ENCODE assay signal across 16 mouse cellular contexts in genomic region chr2:33210841-33211240, GRCm38 (mm10). TPM values are rescaled to one million over a fixed set of nuclear protein-coding genes. Genes with fewer than 3 reads are reported as not detected.
A peak's percentile ranks its signal among the peaks of the same experiment; 100 is the strongest.
DNase-seq lines count a peak whose midpoint lies in the region; ATAC-seq and TF ChIP-seq lines count a peak whose summit lies in the region.
"Had no signal": no experiment of that assay in that cellular context is flagged by ENCODE, and none has a peak within 500 bp of the region (broad histone marks: within the 10 kb centered on the region; RNA-seq: fewer than 3 reads in every experiment).

No protein-coding gene starts in this region.

- no peak overlapping the region for H3K4me2 ChIP-seq in kidney, embryonic 14.5 days (replicated peaks; ENCODE audit: low read depth, low read length)
- no peak overlapping the region for H3K4me2 ChIP-seq in liver, postnatal 0 days (ENCODE audit: low read depth, low read length)
- H3K4me2 ChIP-seq in forebrain, embryonic 16.5 days (ENCODE audit: low read length): no peak overlapping the region
- H3K4me2 ChIP-seq: embryonic facial prominence, embryonic 13.5 days; heart, embryonic 15.5 days; hindbrain, embryonic 14.5 days; lung, embryonic 15.5 days; neural tube, embryonic 13.5 days had no signal

- no peak for TF ChIP-seq EP300 in liver, postnatal 0 days (IDR thresholded peaks at IDR 0.05; ENCODE audit: low read depth)

- H3K36me3 ChIP-seq in kidney, adult 2 months (ENCODE audit: control insufficient read depth, insufficient read depth, low read length): no peaks in the 10 kb centered on the region
- H3K36me3 ChIP-seq in kidney, embryonic 14.5 days (ENCODE audit: control insufficient read depth, insufficient read depth, low read length): no peaks in the 10 kb centered on the region
- H3K36me3 ChIP-seq in liver, postnatal 0 days (replicated peaks; ENCODE audit: insufficient read depth, low read length): no peaks in the 10 kb centered on the region
- no peaks in the 10 kb centered on the region for H3K36me3 ChIP-seq in forebrain, embryonic 16.5 days (ENCODE audit: control insufficient read depth, insufficient read depth)
- H3K36me3 ChIP-seq: embryonic facial prominence, embryonic 13.5 days; heart, embryonic 15.5 days; lung, embryonic 15.5 days; neural tube, embryonic 13.5 days had no signal

- no peaks in the 10 kb centered on the region for H3K9me3 ChIP-seq in kidney, embryonic 14.5 days (ENCODE audit: control insufficient read depth, low read length)
- H3K9me3 ChIP-seq in liver, postnatal 0 days (ENCODE audit: low read length): no peaks in the 10 kb centered on the region
- no peaks in the 10 kb centered on the region for H3K9me3 ChIP-seq in forebrain, embryonic 16.5 days (ENCODE audit: control insufficient read depth, low read length)
- H3K9me3 ChIP-seq: embryonic facial prominence, embryonic 13.5 days; heart, embryonic 15.5 days; lung, embryonic 15.5 days; neural tube, embryonic 13.5 days had no signal

- no peak for TF ChIP-seq POLR2A in cerebellum, adult 2 months (IDR thresholded peaks at IDR 0.05; ENCODE audit: borderline replicate concordance, insufficient read depth, low read length)
- TF ChIP-seq POLR2A in kidney, adult 2 months (IDR thresholded peaks at IDR 0.05; ENCODE audit: low read depth, low read length): no peak

- 39% methylated on average over 2 of the region's 2 CpGs for WGBS in cerebellum, adult 2 months
- 53% methylated on average over 2 of the region's 2 CpGs for WGBS in kidney, adult 2 months
- 69% methylated on average over 2 of the region's 2 CpGs for WGBS in kidney, embryonic 14.5 days
- WGBS in liver, postnatal 0 days (ENCODE audit: insufficient replicate concordance): 61% methylated on average over 2 of the region's 2 CpGs
- 84% methylated on average over 2 of the region's 2 CpGs for whole genome bisulfite sequencing in forebrain, embryonic 16.5 days

- no peaks in the 10 kb centered on the region for H3K27me3 ChIP-seq in cerebellum, adult 2 months (ENCODE audit: control insufficient read depth, insufficient read depth, low read length)
- H3K27me3 ChIP-seq in kidney, adult 2 months (replicated peaks; ENCODE audit: control insufficient read depth, insufficient read depth, low read length): no peaks in the 10 kb centered on the region
- H3K27me3 ChIP-seq in kidney, embryonic 14.5 days (ENCODE audit: control insufficient read depth, insufficient read depth, low read length): no peaks in the 10 kb centered on the region
- H3K27me3 ChIP-seq in liver, postnatal 0 days (ENCODE audit: insufficient read depth, low read length): no peaks in the 10 kb centered on the region
- no peaks in the 10 kb centered on the region for H3K27me3 ChIP-seq in forebrain, embryonic 16.5 days (replicated peaks; ENCODE audit: control insufficient read depth, insufficient read depth, low read length)
- H3K27me3 ChIP-seq: embryonic facial prominence, embryonic 13.5 days; heart, embryonic 15.5 days; lung, embryonic 15.5 days; neural tube, embryonic 13.5 days had no signal

- no peak overlapping the region for H3K27ac ChIP-seq in cerebellum, adult 2 months (ENCODE audit: insufficient read depth, low read length)
- H3K27ac ChIP-seq in kidney, adult 2 months (ENCODE audit: insufficient read depth, low read depth, low read length): no peak overlapping the region
- H3K27ac ChIP-seq in kidney, embryonic 14.5 days (ENCODE audit: low read depth, low read length): no peak overlapping the region
- no peak overlapping the region for H3K27ac ChIP-seq in liver, postnatal 0 days (ENCODE audit: low read depth)
- H3K27ac ChIP-seq in forebrain, embryonic 16.5 days (ENCODE audit: low read length): no peak overlapping the region
- H3K27ac ChIP-seq: embryonic facial prominence, embryonic 13.5 days; heart, embryonic 15.5 days; hindbrain, embryonic 14.5 days; kidney, postnatal 0 days; lung, embryonic 15.5 days; neural tube, embryonic 13.5 days had no signal

- peaks cover 36% of the 10 kb centered on the region for H3K4me1 ChIP-seq in cerebellum, adult 2 months (ENCODE audit: control insufficient read depth, insufficient read depth, low read length)
- H3K4me1 ChIP-seq in kidney, adult 2 months (ENCODE audit: control insufficient read depth, insufficient read depth, low read length): peaks cover 19% of the 10 kb centered on the region
- peaks cover 25% of the 10 kb centered on the region for H3K4me1 ChIP-seq in kidney, embryonic 14.5 days (ENCODE audit: control insufficient read depth, insufficient read depth, low read length)
- peaks cover 8% of the 10 kb centered on the region; the same call in 1 of the 2 replicates for H3K4me1 ChIP-seq in liver, postnatal 0 days (ENCODE audit: insufficient read depth)
- H3K4me1 ChIP-seq in forebrain, embryonic 16.5 days (replicated peaks; ENCODE audit: control insufficient read depth, insufficient read depth, low read length): peaks cover 12% of the 10 kb centered on the region

- no peak for TF ChIP-seq CTCF in cerebellum, adult 2 months (IDR thresholded peaks at IDR 0.05; ENCODE audit: borderline replicate concordance, insufficient read depth, low read depth, low read length)
- TF ChIP-seq CTCF in kidney, adult 2 months (conservative IDR thresholded peaks at IDR 0.05; ENCODE audit: insufficient read depth, insufficient read length, low read depth, low read length): no peak
- TF ChIP-seq CTCF in liver, postnatal 0 days (IDR thresholded peaks at IDR 0.05; ENCODE audit: low read depth): no peak

- peak; percentile 38 for DNase-seq in cerebellum, adult 11-12 months
- no peak for DNase-seq in cerebellum, adult 2 months
- DNase-seq in kidney, adult 2 months: peak; percentile 88
- peak; percentile 39 to 65 for DNase-seq in kidney, postnatal 4 days
- peak; percentile 54 for DNase-seq in liver, postnatal 0 days
- no peak for DNase-seq in retina, embryonic 14.5 days (ENCODE audit: low spot score)
- DNase-seq: adrenal gland, postnatal 14 days; thymus, adult 2 months had no signal

- no peak for ATAC-seq in kidney, embryonic 14.5 days (ENCODE audit: low FRiP score, low TSS enrichment)
- ATAC-seq in liver, postnatal 0 days: peak; percentile 88
- no peak for ATAC-seq in forebrain, embryonic 16.5 days

- H3K4me3 ChIP-seq in cerebellum, adult 2 months (replicated peaks; ENCODE audit: insufficient read depth, low read depth, low read length): no peak overlapping the region
- no peak overlapping the region for H3K4me3 ChIP-seq in kidney, adult 2 months (ENCODE audit: insufficient read depth, low read depth, low read length)
- H3K4me3 ChIP-seq in kidney, embryonic 14.5 days (ENCODE audit: low read length): no peak overlapping the region
- no peak overlapping the region for H3K4me3 ChIP-seq in liver, postnatal 0 days (ENCODE audit: low read depth, low read length)
- no peak overlapping the region for H3K4me3 ChIP-seq in forebrain, embryonic 16.5 days (replicated peaks; ENCODE audit: low read length)
- H3K4me3 ChIP-seq: embryonic facial prominence, embryonic 13.5 days; heart, embryonic 15.5 days; lung, embryonic 15.5 days; neural tube, embryonic 13.5 days had no signal

- H3K9ac ChIP-seq in kidney, embryonic 14.5 days (ENCODE audit: low read depth, low read length): no peak overlapping the region
- H3K9ac ChIP-seq in liver, postnatal 0 days (replicated peaks): no peak overlapping the region
- H3K9ac ChIP-seq in forebrain, embryonic 16.5 days (replicated peaks; ENCODE audit: low read depth, low read length): no peak overlapping the region
- H3K9ac ChIP-seq: embryonic facial prominence, embryonic 13.5 days; heart, embryonic 15.5 days; hindbrain, embryonic 14.5 days; lung, embryonic 15.5 days; neural tube, embryonic 13.5 days had no signal

RNA-seq across cellular contexts. Expression of gene Angptl2, which starts 5.0 kb away (rescaled TPM):
- 6.4 and 7.4 TPM in 2 replicates for polyA plus RNA-seq in cerebellum, adult 2 months (2012; rRNA removed)
- 90.1 and 93.0 TPM in 2 replicates for polyA plus RNA-seq in kidney, adult 2 months (2012; rRNA removed)
- polyA plus RNA-seq in kidney, embryonic 14.5 days (2014; fragmentation: Nextera tagmentation; extraction: Ambion mirVana): 21.1 and 27.0 TPM in 2 replicates
- 3.8 and 4.4 TPM in 2 replicates for polyA plus RNA-seq in liver, postnatal 0 days (2015; fragmentation: Nextera tagmentation; extraction: Ambion mirVana)
- polyA plus RNA-seq in forebrain, embryonic 16.5 days (2015; fragmentation: Nextera tagmentation; extraction: Ambion mirVana): 12.0 and 14.3 TPM in 2 replicates

Comparison
In these comparisons a context has a peak if more than half of its experiments do, and no peak if none do; other contexts are left out.
1. DNase-seq: peak in cerebellum, adult 11-12 months (single experiment), kidney, adult 2 months (single experiment), kidney, postnatal 4 days (2 of 2) and liver, postnatal 0 days (single experiment); none in cerebellum, adult 2 months (0 of 2) and retina, embryonic 14.5 days (single experiment).